In genomic region chr2:169632338-169633151, GRCm38 (mm10) we compare ENCODE assay signal across 8 mouse cellular contexts. TPM values are rescaled to one million over a fixed set of nuclear protein-coding genes. Genes with fewer than 3 reads are reported as not detected.
A peak's percentile ranks its signal among the peaks of the same experiment; 100 is the strongest.
DNase-seq lines count a peak whose midpoint lies in the region; ATAC-seq and TF ChIP-seq lines count a peak whose summit lies in the region.

Tshz2 (plus strand) TSS chr2:169633013.

- H3K4me3 ChIP-seq in thymus, adult 2 months (ENCODE audit: control insufficient read depth, insufficient read depth, low read length) = peak within 1 kb of the TSS; percentile 38
- peak within 1 kb of the TSS; percentile 56 for H3K4me3 ChIP-seq in forebrain, embryonic 11.5 days (ENCODE audit: low read depth, low read length)
- peak within 1 kb of the TSS; percentile 67 for H3K4me3 ChIP-seq in heart, embryonic 15.5 days
- H3K4me3 ChIP-seq in kidney, postnatal 0 days (replicated peaks; ENCODE audit: low read depth, low read length) = peak within 1 kb of the TSS; percentile 83
- peak within 1 kb of the TSS; percentile 63 for H3K4me3 ChIP-seq in liver, embryonic 16.5 days (ENCODE audit: low read depth, low read length)

- no peaks in the 10 kb centered on the region for H3K9me3 ChIP-seq in forebrain, embryonic 11.5 days (ENCODE audit: control insufficient read depth, low read length)
- H3K9me3 ChIP-seq in heart, embryonic 15.5 days (replicated peaks) = no peaks in the 10 kb centered on the region
- no peaks in the 10 kb centered on the region for H3K9me3 ChIP-seq in kidney, postnatal 0 days (replicated peaks; ENCODE audit: low read length)
- no peaks in the 10 kb centered on the region for H3K9me3 ChIP-seq in liver, embryonic 16.5 days (replicated peaks; ENCODE audit: control insufficient read depth, low read length)

- ATAC-seq in forebrain, embryonic 11.5 days (replicated peaks; ENCODE audit: low FRiP score) = peak; percentile 76
- ATAC-seq in heart, embryonic 15.5 days (replicated peaks; ENCODE audit: insufficient number of reproducible peaks, insufficient read depth, low FRiP score, low read depth) = peak; percentile 74
- ATAC-seq in kidney, postnatal 0 days (replicated peaks; ENCODE audit: low FRiP score, low read depth) = peak; percentile 80
- peak; percentile 75 for ATAC-seq in liver, embryonic 16.5 days (ENCODE audit: low read depth)

- peaks cover 14% of the 10 kb centered on the region for H3K4me1 ChIP-seq in thymus, adult 2 months (replicated peaks; ENCODE audit: control insufficient read depth, insufficient read depth, low read length)
- H3K4me1 ChIP-seq in forebrain, embryonic 11.5 days (replicated peaks; ENCODE audit: control insufficient read depth, insufficient read depth, low read length) = no peaks in the 10 kb centered on the region
- H3K4me1 ChIP-seq in heart, embryonic 15.5 days (replicated peaks) = peaks cover 12% of the 10 kb centered on the region; the same call in 1 of the 2 replicates
- H3K4me1 ChIP-seq in kidney, postnatal 0 days (replicated peaks; ENCODE audit: insufficient read depth, low read length) = peaks cover 24% of the 10 kb centered on the region
- H3K4me1 ChIP-seq in liver, embryonic 16.5 days (ENCODE audit: control insufficient read depth, low read depth, low read length) = no peaks in the 10 kb centered on the region; the same call in 1 of the 2 replicates

- no peak for DNase-seq in thymus, adult 2 months
- DNase-seq in thymus, postnatal 25 days = no peak
- peak; percentile 73 for DNase-seq in forebrain, embryonic 11.5 days (ENCODE audit: low spot score)
- peak; percentile 96 for DNase-seq in kidney, postnatal 0 days (ENCODE audit: low spot score)
- DNase-seq in ovary, postnatal 14 days (ENCODE audit: low spot score) = peak; percentile 53
- DNase-seq in spleen, adult 18-20 months = no peak

- no peak for TF ChIP-seq POLR2A in thymus, adult 2 months (IDR thresholded peaks at IDR 0.05; ENCODE audit: control insufficient read depth, extremely low read depth, insufficient read depth, low read length, poor library complexity)

- H3K36me3 ChIP-seq in thymus, adult 2 months (ENCODE audit: control insufficient read depth, insufficient read depth, low read length) = no peaks in the 10 kb centered on the region
- H3K36me3 ChIP-seq in forebrain, embryonic 11.5 days (ENCODE audit: control insufficient read depth, insufficient read depth, low read length) = no peaks in the 10 kb centered on the region
- H3K36me3 ChIP-seq in heart, embryonic 15.5 days = no peaks in the 10 kb centered on the region
- H3K36me3 ChIP-seq in kidney, postnatal 0 days (ENCODE audit: insufficient read depth, low read length) = no peaks in the 10 kb centered on the region
- H3K36me3 ChIP-seq in liver, embryonic 16.5 days (ENCODE audit: control insufficient read depth, insufficient read depth) = no peaks in the 10 kb centered on the region

- H3K27me3 ChIP-seq in thymus, adult 2 months (ENCODE audit: control insufficient read depth, insufficient read depth, low read length) = no peaks in the 10 kb centered on the region; the same call in 1 of the 2 replicates
- H3K27me3 ChIP-seq in forebrain, embryonic 11.5 days (ENCODE audit: control insufficient read depth, insufficient read depth, low read length) = no peaks in the 10 kb centered on the region; the same call in 1 of the 2 replicates
- H3K27me3 ChIP-seq in heart, embryonic 15.5 days = no peaks in the 10 kb centered on the region
- H3K27me3 ChIP-seq in kidney, postnatal 0 days (ENCODE audit: insufficient read depth, low read length) = no peaks in the 10 kb centered on the region
- H3K27me3 ChIP-seq in liver, embryonic 16.5 days (ENCODE audit: control insufficient read depth, insufficient read depth, low read depth, low read length) = peaks cover 3% of the 10 kb centered on the region; the same call in 1 of the 2 replicates

- peak within 1 kb of the TSS; percentile 99 for H3K4me2 ChIP-seq in forebrain, embryonic 11.5 days (ENCODE audit: low read depth, low read length, severe bottlenecking)
- peak within 1 kb of the TSS; percentile 92 for H3K4me2 ChIP-seq in heart, embryonic 15.5 days
- peak within 1 kb of the TSS; percentile 87 for H3K4me2 ChIP-seq in kidney, postnatal 0 days (ENCODE audit: low read length)
- H3K4me2 ChIP-seq in liver, embryonic 16.5 days (ENCODE audit: low read depth, low read length) = peak within 1 kb of the TSS; percentile 52

- WGBS in thymus, adult 2 months = 4% methylated on average over 22 of the region's 22 CpGs
- 0% methylated on average over 20 of the region's 22 CpGs for WGBS in forebrain, embryonic 11.5 days
- under 1% methylated on average over 22 of the region's 22 CpGs for WGBS in heart, embryonic 15.5 days
- WGBS in kidney, postnatal 0 days = under 1% methylated on average over 22 of the region's 22 CpGs
- 1% methylated on average over 22 of the region's 22 CpGs for WGBS in liver, embryonic 16.5 days (ENCODE audit: insufficient replicate concordance)

- peak within 1 kb of the TSS; percentile 68 for H3K9ac ChIP-seq in forebrain, embryonic 11.5 days (ENCODE audit: low read length)
- peak within 1 kb of the TSS; percentile 76 for H3K9ac ChIP-seq in heart, embryonic 15.5 days
- peak within 1 kb of the TSS; percentile 89 for H3K9ac ChIP-seq in kidney, postnatal 0 days (ENCODE audit: low read depth, low read length)
- peak within 1 kb of the TSS; percentile 63 for H3K9ac ChIP-seq in liver, embryonic 16.5 days (ENCODE audit: low read depth, low read length)

- H3K27ac ChIP-seq in thymus, adult 2 months (ENCODE audit: control insufficient read depth, insufficient read depth, low read length) = no peak within 1 kb of the TSS
- no peak within 1 kb of the TSS for H3K27ac ChIP-seq in forebrain, embryonic 11.5 days (ENCODE audit: low read depth, low read length)
- H3K27ac ChIP-seq in heart, embryonic 15.5 days = peak within 1 kb of the TSS; percentile 81
- peak within 1 kb of the TSS; percentile 93 for H3K27ac ChIP-seq in kidney, postnatal 0 days
- H3K27ac ChIP-seq in liver, embryonic 16.5 days (ENCODE audit: low read length) = no peak within 1 kb of the TSS

- TF ChIP-seq CTCF in thymus, adult 2 months (IDR thresholded peaks at IDR 0.05; ENCODE audit: borderline replicate concordance, control insufficient read depth, extremely low read depth, insufficient read depth, low read length, poor library complexity) = no peak
- peak; percentile 34 for TF ChIP-seq CTCF in kidney, postnatal 0 days (IDR thresholded peaks at IDR 0.05; ENCODE audit: low read depth)

RNA-seq across cellular contexts. Expression of gene Tshz2, which starts in this region (rescaled TPM):
- polyA plus RNA-seq in thymus, adult 2 months (2012; rRNA removed) = 2.3 and 2.5 TPM in 2 replicates
- polyA plus RNA-seq in forebrain, embryonic 11.5 days (2014; fragmentation: Nextera tagmentation; extraction: Ambion mirVana) = 2.5 and 3.1 TPM in 2 replicates
- polyA plus RNA-seq in heart, embryonic 15.5 days (2015; fragmentation: Nextera tagmentation; extraction: Ambion mirVana) = 3.6 and 4.7 TPM in 2 replicates
- polyA plus RNA-seq in kidney, postnatal 0 days (2015; fragmentation: Nextera tagmentation; extraction: Ambion mirVana) = 9.8 and 10.7 TPM in 2 replicates
- 0.79 and 1.0 TPM in 2 replicates for polyA plus RNA-seq in liver, embryonic 16.5 days (2015; fragmentation: Nextera tagmentation; extraction: Ambion mirVana)

Comparison
In these comparisons a context has a peak if more than half of its experiments do, and no peak if none do; other contexts are left out.
1. DNase-seq: peak in forebrain, embryonic 11.5 days (single experiment), kidney, postnatal 0 days (single experiment) and ovary, postnatal 14 days (single experiment); none in thymus, adult 2 months (single experiment), thymus, postnatal 25 days (single experiment) and spleen, adult 18-20 months (0 of 2).
2. H3K27ac ChIP-seq: peak in heart, embryonic 15.5 days (single experiment) and kidney, postnatal 0 days (single experiment); none in thymus, adult 2 months (single experiment), forebrain, embryonic 11.5 days (single experiment) and liver, embryonic 16.5 days (single experiment).
3. Peak in every context shown above with its lines, with median percentiles within 50 percentile points of each other: H3K4me3 ChIP-seq, ATAC-seq, H3K4me2 ChIP-seq and H3K9ac ChIP-seq.